Mouse (Mus musculus) activated CD4-positive, CD25-positive, alpha-beta regulatory T cell, adult 9 weeks (primary cell): ENCODE results near the gene Gm14862. TPM values are rescaled to one million over a fixed set of nuclear protein-coding genes. Genes with fewer than 3 reads are reported as not detected.

ENCODE experiments used
- polyA plus RNA-seq: library from polyadenylated mRNA; unstranded; fragments of 100-300 nt; shearing (Covaris generic); gene quantifications from one replicate; pipeline ENCODE4 v1.2.1, GENCODE M21; 2017

Gene Gm14862
- polyA plus RNA-seq: not detected

GRCm38 (mm10) chrX:9256766-9257165 lies at the start of gene Gm14862:
Gm14862 (minus strand) TSS chrX:9256899.

GRCm38 (mm10) chrX:9283464-9283863 lies 26.8 kb upstream of the Gm14862 start, which contains the start of gene H2al1m:
H2al1m (plus strand) TSS chrX:9283764.

GRCm38 (mm10) chrX:9272460-9273361 lies 16.0 kb upstream of the Gm14862 start, which contains the start of gene Xk:
Xk (plus strand) TSS chrX:9272756.

Other genes starting within 250 kb of the Gm14862 start
- not detected for gene Fthl17e, start 223.4 kb downstream of the Gm14862 start, polyA plus RNA-seq
- gene Fthl17f, start 193.9 kb downstream of the Gm14862 start, polyA plus RNA-seq: not detected
- gene 4930402K13Rik, start 152.3 kb downstream of the Gm14862 start, polyA plus RNA-seq: not detected
- gene Lancl3, start 57.0 kb downstream of the Gm14862 start, polyA plus RNA-seq: 0.33 TPM
- gene Xk, start 15.9 kb upstream of the Gm14862 start, polyA plus RNA-seq: 0.67 TPM
- gene H2al1m, start 26.9 kb upstream of the Gm14862 start, polyA plus RNA-seq: not detected
- gene H2al1k, start 93.7 kb upstream of the Gm14862 start, polyA plus RNA-seq: not detected
- 46.2 TPM for gene Cybb, start 230.9 kb upstream of the Gm14862 start, polyA plus RNA-seq